Mouse (Mus musculus) ES-E14 (cell line): ENCODE results near the gene Olfr412. TPM values are rescaled to one million over a fixed set of nuclear protein-coding genes. Genes with fewer than 3 reads are reported as not detected.

Experiments
- DNase-seq: peaks from one replicate; pipeline ENCODE4 v3.0.0-alpha.2; 2013; ENCODE audit warnings: low read depth, low spot score
- H3K27ac ChIP-seq: 2 replicates; pipeline ENCODE4 v1.5.1; 2012; ENCODE audit warnings: low read depth, mild to moderate bottlenecking, low read length, moderate library complexity, mixed read lengths; ENCODE audit not compliant: poor library complexity, insufficient read depth, severe bottlenecking
- H3K36me3 ChIP-seq: 2 replicates; pipeline ENCODE4 v1.6.1; 2012; ENCODE audit warnings: mild to moderate bottlenecking, low read length, moderate library complexity, mixed read lengths; ENCODE audit not compliant: control insufficient read depth, poor library complexity, insufficient read depth, severe bottlenecking
- H3K4me1 ChIP-seq, 2 experiments: fragments of 150-350 bp in 1 of 2; sonication (generic) in 1 of 2; 2 replicates each; pipeline ENCODE4 v1.6.1; 2012; ENCODE audit warnings: low read length in 2 of 2, mild to moderate bottlenecking in 1 of 2, mixed read lengths in 1 of 2; ENCODE audit not compliant: control insufficient read depth in 2 of 2, insufficient read depth in 2 of 2, poor library complexity in 1 of 2
- H3K4me3 ChIP-seq, 2 experiments: fragments of 150-350 bp in 1 of 2; sonication (generic) in 1 of 2; 2 replicates each; pipeline ENCODE4 v1.5.1; 2012; ENCODE audit warnings: low read length in 2 of 2, low read depth in 1 of 2, mild to moderate bottlenecking in 1 of 2, mixed read lengths in 1 of 2; ENCODE audit not compliant: insufficient read depth in 1 of 2, poor library complexity in 1 of 2, severe bottlenecking in 1 of 2
- H3K9ac ChIP-seq: 2 replicates; pipeline ENCODE4 v1.6.1; 2012; ENCODE audit warnings: low read depth, mild to moderate bottlenecking, low read length, mixed read lengths; ENCODE audit not compliant: poor library complexity, insufficient read depth, severe bottlenecking
- H3K9me3 ChIP-seq: fragments of 150-350 bp; sonication (generic); 2 replicates; pipeline ENCODE4 v1.6.1; 2012; ENCODE audit warnings: low read depth, mild to moderate bottlenecking, low read length; ENCODE audit not compliant: control insufficient read depth, insufficient read depth
- CHD2 ChIP-seq: IDR thresholded peaks from 2 replicates; pipeline ENCODE4 v1.6.1; 2014; ENCODE audit warnings: mild to moderate bottlenecking, low read depth, low read length, inconsistent platforms
- HCFC1 ChIP-seq: IDR thresholded peaks from 2 replicates; pipeline ENCODE4 v1.6.1; 2012; ENCODE audit warnings: low read length, inconsistent platforms, borderline replicate concordance; ENCODE audit not compliant: insufficient read depth
- MAFK ChIP-seq: IDR thresholded peaks from 2 replicates; pipeline ENCODE4 v1.6.1; 2014; ENCODE audit warnings: mild to moderate bottlenecking, low read depth, low read length, inconsistent platforms; ENCODE audit not compliant: insufficient read depth
- ZC3H11A ChIP-seq: IDR thresholded peaks from 2 replicates; pipeline ENCODE4 v1.6.1; 2012; ENCODE audit warnings: low read depth, mild to moderate bottlenecking, inconsistent platforms, low read length, borderline replicate concordance
- ZNF384 ChIP-seq: IDR thresholded peaks from 2 replicates; pipeline ENCODE4 v1.6.1; 2012; ENCODE audit warnings: low read depth, low read length, inconsistent platforms
- in situ Hi-C, 2 experiments: fragments of 600-800 bp; cut with MboI; formaldehyde crosslinking; loops; one replicate each; pipeline ENCODE4 v1.15.1; 2025; ENCODE audit warnings: low sequenced_read_pairs in 2 of 2, inconsistent platforms in 1 of 2; ENCODE audit not compliant: unreplicated experiment in 2 of 2
- total RNA-seq: library from RNA; depleted of rRNA; stranded (reverse); fragments of 300-350 nt; gene quantifications from 2 replicates; pipeline ENCODE4 v1.2.3, GENCODE M21; 2012

The Olfr412 gene
- total RNA-seq, 1 experiment: not detected

- no peak overlapping the region for H3K4me3 ChIP-seq
- in situ Hi-C loops: loop anchor here in 1 of 2 experiments (25.0 kb wide), 1 partner anchor 150 kb away; no protein-coding TSS in a partner anchor
- H3K36me3 ChIP-seq: no peaks in the 10 kb centered on the region
- H3K27ac ChIP-seq: no peak overlapping the region
- no peaks in the 10 kb centered on the region for H3K9me3 ChIP-seq
- no peak for TF ChIP-seq MAFK
- no peak for TF ChIP-seq CHD2
- TF ChIP-seq HCFC1: no peak
- no peak for TF ChIP-seq ZC3H11A
- TF ChIP-seq ZNF384: no peak
- no peaks in the 10 kb centered on the region for H3K4me1 ChIP-seq
- no peak for DNase-seq
- H3K9ac ChIP-seq: no peak overlapping the region
Measured at GRCm38 (mm10) chr11:74387203-74387602, 25.3 kb downstream of the Olfr412 start.

- Histone ChIP-seq H3K4me3 (no peak overlapping the region), H3K9me3 (no peaks in the 10 kb centered on the region), H3K27ac (no peak overlapping the region), H3K9ac (no peak overlapping the region), H3K36me3 (no peaks in the 10 kb centered on the region), H3K4me1 (no peaks in the 10 kb centered on the region)
- in situ Hi-C loops: loop anchor here in 1 of 2 experiments (25.0 kb wide), 1 partner anchor 145 kb away; no protein-coding TSS in a partner anchor
- DNase-seq: no peak
- no peak for TF ChIP-seq HCFC1
- no peak for TF ChIP-seq ZC3H11A
- no peak for TF ChIP-seq ZNF384
- no peak for TF ChIP-seq MAFK
- TF ChIP-seq CHD2: no peak
Measured at GRCm38 (mm10) chr11:74391899-74392298, 30.0 kb downstream of the Olfr412 start.

DNA sequence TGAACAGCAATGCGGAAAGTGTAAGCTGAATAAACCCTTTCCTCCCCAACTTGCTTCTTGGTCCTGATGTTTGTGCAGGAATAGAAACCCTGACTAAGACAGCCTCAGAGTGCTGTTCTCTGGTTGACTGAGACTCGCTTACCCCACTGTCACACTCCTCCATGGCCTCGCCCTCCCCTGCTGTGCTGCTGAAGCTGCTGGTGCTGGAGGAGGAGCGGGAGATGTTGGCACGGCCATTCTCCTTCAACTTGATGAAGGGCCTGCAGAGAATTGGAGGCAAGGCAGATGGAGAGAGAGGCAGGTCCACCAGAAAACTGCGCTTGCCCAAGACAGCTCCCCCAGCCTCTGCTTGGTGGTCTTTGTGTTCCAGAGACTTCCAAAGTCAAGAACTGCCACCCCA is 31.0 kb downstream of the Olfr412 start:
- DNase-seq: no peak
- no peak overlapping the region for H3K27ac ChIP-seq
- H3K4me1 ChIP-seq: no peaks in the 10 kb centered on the region
- H3K36me3 ChIP-seq: no peaks in the 10 kb centered on the region
- H3K9ac ChIP-seq: no peak overlapping the region
- no peaks in the 10 kb centered on the region for H3K9me3 ChIP-seq
- no peak for TF ChIP-seq ZNF384
- TF ChIP-seq HCFC1: no peak
- TF ChIP-seq MAFK: no peak
- TF ChIP-seq ZC3H11A: no peak
- no peak for TF ChIP-seq CHD2
- in situ Hi-C loops: loop anchor here in 1 of 2 experiments (25.0 kb wide), 1 partner anchor 144 kb away; no protein-coding TSS in a partner anchor
- H3K4me3 ChIP-seq: no peak overlapping the region

DNA sequence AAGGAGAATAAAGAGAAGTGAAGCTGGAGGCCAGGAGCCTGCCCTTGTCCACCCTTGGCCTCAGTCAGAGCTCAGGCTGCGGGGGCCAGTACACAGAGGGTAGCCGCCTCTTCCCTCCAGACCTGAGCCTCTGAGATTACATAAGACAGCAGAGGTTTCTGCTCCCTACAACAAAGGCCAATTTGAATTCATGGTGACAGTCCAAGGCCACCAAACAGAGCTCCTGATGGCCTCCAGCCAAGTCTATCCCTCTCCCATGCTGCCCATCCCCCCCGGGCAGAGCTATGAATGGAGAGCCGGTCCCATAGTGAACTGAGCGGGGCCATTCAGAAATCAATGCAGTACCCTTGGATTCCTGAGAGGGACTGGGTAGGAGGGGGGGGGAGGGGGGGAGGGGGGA is 31.6 kb downstream of the Olfr412 start:
- Histone ChIP-seq H3K36me3 (no peaks in the 10 kb centered on the region), H3K4me3 (no peak overlapping the region), H3K9me3 (no peaks in the 10 kb centered on the region), H3K9ac (no peak overlapping the region), H3K27ac (no peak overlapping the region), H3K4me1 (no peaks in the 10 kb centered on the region)
- TF ChIP-seq ZNF384: no peak
- TF ChIP-seq ZC3H11A: no peak
- TF ChIP-seq HCFC1: no peak
- TF ChIP-seq MAFK: no peak
- no peak for TF ChIP-seq CHD2
- no peak for DNase-seq
- in situ Hi-C loops: loop anchor here in 1 of 2 experiments (25.0 kb wide), 1 partner anchor 144 kb away; no protein-coding TSS in a partner anchor

- H3K4me1 ChIP-seq: no peaks in the 10 kb centered on the region
- in situ Hi-C loops: loop anchor here in 1 of 2 experiments (25.0 kb wide), 1 partner anchor 142 kb away; no protein-coding TSS in a partner anchor
- TF ChIP-seq ZC3H11A: no peak
- TF ChIP-seq ZNF384: no peak
- H3K36me3 ChIP-seq: no peaks in the 10 kb centered on the region
- DNase-seq: no peak
- no peak overlapping the region for H3K4me3 ChIP-seq
- no peaks in the 10 kb centered on the region for H3K9me3 ChIP-seq
- no peak overlapping the region for H3K27ac ChIP-seq
- H3K9ac ChIP-seq: no peak overlapping the region
Measured at GRCm38 (mm10) chr11:74395583-74395982, 33.7 kb downstream of the Olfr412 start.
